Mouse (Mus musculus): ENCODE measurements around the gene Foxred2. TPM values are rescaled to one million over a fixed set of nuclear protein-coding genes. Genes with fewer than 3 reads are reported as not detected.

Foxred2 gene
- polyA plus RNA-seq, 1 experiment from 2014 or later = 9.1 TPM

DNA sequence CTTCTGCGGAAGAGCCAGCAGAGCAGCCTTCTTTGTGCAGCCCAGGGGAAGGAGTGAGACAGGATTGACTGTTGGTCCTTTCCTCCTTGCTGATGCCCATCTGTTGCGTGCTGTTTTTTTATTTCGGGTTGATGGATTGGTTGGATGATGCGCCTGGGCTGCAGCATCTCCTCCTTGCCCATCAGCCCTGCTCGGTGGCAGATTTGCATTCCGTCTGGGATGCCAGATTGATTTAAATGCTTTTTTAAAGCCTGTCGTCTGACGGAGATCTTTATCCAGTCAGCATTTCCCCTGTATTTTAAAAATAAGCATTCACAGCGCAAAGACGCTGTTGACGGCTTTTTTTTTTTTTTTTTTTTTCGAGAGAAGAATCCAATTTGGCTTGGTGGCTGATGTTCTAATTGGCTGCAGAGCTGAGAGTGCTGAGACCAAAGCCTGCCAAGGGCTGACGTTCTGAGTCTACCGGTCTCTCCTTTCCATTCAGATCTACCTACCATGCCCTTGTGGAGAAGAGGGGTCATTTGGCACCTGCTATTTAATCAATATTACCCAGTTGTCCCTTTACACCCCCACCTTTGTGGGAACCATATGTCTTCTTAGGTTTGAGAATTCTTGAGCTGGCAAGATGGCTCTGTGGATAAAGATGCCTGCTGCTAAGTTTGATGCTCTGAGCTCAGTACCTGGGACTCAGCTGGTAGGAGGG is 20.7 kb downstream of the Foxred2 start:
- Histone ChIP-seq H3K4me3 (ENCODE audit: low read depth, low read length) (no peak overlapping the region), H3K36me3 (ENCODE audit: control insufficient read depth, insufficient read depth, low read length) (no peaks in the 10 kb centered on the region), H3K27ac (ENCODE audit: low read depth, low read length) (no peak overlapping the region), H3K9me3 (ENCODE audit: control insufficient read depth, low read length) (no peaks in the 10 kb centered on the region), H3K27me3 (ENCODE audit: control insufficient read depth, insufficient read depth, low read length) (no peaks in the 10 kb centered on the region), H3K9ac (ENCODE audit: low read length) (no peak overlapping the region), H3K4me1 (replicated peaks; ENCODE audit: control insufficient read depth, insufficient read depth, low read length) (no peaks in the 10 kb centered on the region), H3K4me2 (ENCODE audit: low read depth, low read length, severe bottlenecking) (no peak overlapping the region)
- 90% methylated on average over 14 of the region's 14 CpGs for WGBS
- ATAC-seq (replicated peaks; ENCODE audit: low FRiP score) = no peak
- no peak for DNase-seq (ENCODE audit: low spot score)

DNA sequence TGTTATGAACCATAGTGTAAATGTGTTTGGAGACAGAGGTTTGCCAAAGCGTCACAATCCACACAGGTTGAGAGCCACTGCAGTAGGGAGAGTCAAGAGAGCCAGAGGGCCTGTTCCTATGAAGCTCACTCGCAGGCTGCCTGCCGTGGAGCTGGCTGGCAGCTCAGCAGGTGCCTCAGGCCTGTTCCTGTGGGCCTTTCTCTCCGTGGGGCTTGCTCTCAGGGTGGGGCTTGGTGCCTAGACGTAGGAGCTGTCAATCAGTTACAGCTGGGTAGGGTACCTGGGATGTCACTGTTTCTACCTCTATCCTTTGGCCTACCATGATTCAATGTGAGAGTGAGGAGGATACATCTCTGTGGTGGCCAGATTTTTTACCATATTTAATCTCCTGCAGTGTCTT is 21.6 kb downstream of the Foxred2 start:
- DNase-seq (ENCODE audit: low spot score) = no peak
- H3K9ac ChIP-seq (ENCODE audit: low read length) = no peak overlapping the region
- H3K4me3 ChIP-seq (ENCODE audit: low read depth, low read length) = no peak overlapping the region
- H3K4me1 ChIP-seq (replicated peaks; ENCODE audit: control insufficient read depth, insufficient read depth, low read length) = no peaks in the 10 kb centered on the region
- no peak for ATAC-seq (replicated peaks; ENCODE audit: low FRiP score)
- no peaks in the 10 kb centered on the region for H3K9me3 ChIP-seq (ENCODE audit: control insufficient read depth, low read length)
- WGBS = 73% methylated on average over 5 of the region's 5 CpGs
- H3K36me3 ChIP-seq (ENCODE audit: control insufficient read depth, insufficient read depth, low read length) = no peaks in the 10 kb centered on the region
- H3K27me3 ChIP-seq (ENCODE audit: control insufficient read depth, insufficient read depth, low read length) = no peaks in the 10 kb centered on the region
- no peak overlapping the region for H3K4me2 ChIP-seq (ENCODE audit: low read depth, low read length, severe bottlenecking)
- H3K27ac ChIP-seq (ENCODE audit: low read depth, low read length) = no peak overlapping the region

DNA sequence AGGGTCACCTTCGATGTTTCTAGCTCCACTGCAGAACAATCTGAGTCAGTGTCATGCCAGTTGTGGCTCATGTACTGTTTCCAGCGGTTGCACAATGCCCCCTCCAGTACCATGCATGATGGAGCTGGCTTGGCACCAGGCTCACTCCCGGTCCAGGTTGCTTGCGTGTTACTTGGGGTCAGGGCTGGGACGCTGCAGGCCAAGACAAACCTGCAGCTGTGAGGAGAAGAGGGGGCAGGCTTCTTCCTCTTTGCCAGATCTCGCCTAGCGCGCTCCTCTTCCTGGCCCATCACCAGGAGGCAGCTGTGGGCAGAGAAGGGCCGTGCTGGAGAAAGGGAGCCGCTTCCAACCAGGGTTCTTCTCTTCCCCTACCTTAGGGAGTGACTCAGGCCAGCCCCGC is 22.2 kb downstream of the Foxred2 start:
- Histone ChIP-seq H3K27ac (ENCODE audit: low read depth, low read length) (no peak overlapping the region), H3K9me3 (ENCODE audit: control insufficient read depth, low read length) (no peaks in the 10 kb centered on the region), H3K4me2 (ENCODE audit: low read depth, low read length, severe bottlenecking) (no peak overlapping the region), H3K4me1 (replicated peaks; ENCODE audit: control insufficient read depth, insufficient read depth, low read length) (no peaks in the 10 kb centered on the region), H3K9ac (ENCODE audit: low read length) (0 out of 2 replicates have a peak overlapping the region, but pooled peaks have one; percentile 4), H3K36me3 (ENCODE audit: control insufficient read depth, insufficient read depth, low read length) (no peaks in the 10 kb centered on the region), H3K4me3 (ENCODE audit: low read depth, low read length) (no peak overlapping the region), H3K27me3 (ENCODE audit: control insufficient read depth, insufficient read depth, low read length) (no peaks in the 10 kb centered on the region)
- no peak for DNase-seq (ENCODE audit: low spot score)
- ATAC-seq (replicated peaks; ENCODE audit: low FRiP score) = no peak
- 76% methylated on average over 11 of the region's 11 CpGs for WGBS

DNA sequence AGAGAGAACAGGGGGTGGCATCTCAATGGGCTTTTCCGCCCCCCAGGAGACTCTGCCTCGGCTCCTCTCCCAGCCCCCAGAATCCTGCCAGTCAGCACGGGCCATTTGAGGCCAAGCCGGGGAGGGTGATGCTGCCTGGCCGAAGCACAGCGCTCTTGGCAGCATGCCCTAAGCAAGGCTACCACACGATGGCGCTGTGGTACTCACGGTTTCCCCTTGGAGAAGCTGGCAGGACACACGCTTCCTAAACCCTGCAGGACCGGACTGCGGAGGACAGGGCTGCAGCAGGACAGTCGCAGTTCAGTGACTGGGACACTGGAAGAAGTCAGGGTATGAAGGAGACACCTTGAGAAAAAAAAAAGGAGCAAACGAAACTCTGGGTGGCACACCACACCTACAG is 22.8 kb downstream of the Foxred2 start:
- Histone ChIP-seq H3K27ac (ENCODE audit: low read depth, low read length) (no peak overlapping the region), H3K9me3 (ENCODE audit: control insufficient read depth, low read length) (no peaks in the 10 kb centered on the region), H3K4me1 (replicated peaks; ENCODE audit: control insufficient read depth, insufficient read depth, low read length) (no peaks in the 10 kb centered on the region), H3K4me2 (ENCODE audit: low read depth, low read length, severe bottlenecking) (peak overlapping the region; percentile 31; the same call in 1 of the 2 replicates), H3K27me3 (ENCODE audit: control insufficient read depth, insufficient read depth, low read length) (no peaks in the 10 kb centered on the region), H3K4me3 (ENCODE audit: low read depth, low read length) (no peak overlapping the region), H3K9ac (ENCODE audit: low read length) (no peak overlapping the region), H3K36me3 (ENCODE audit: control insufficient read depth, insufficient read depth, low read length) (no peaks in the 10 kb centered on the region)
- 0 out of 2 replicates have a peak, but pooled peaks have one; percentile 5 for ATAC-seq (replicated peaks; ENCODE audit: low FRiP score)
- 1% methylated on average over 14 of the region's 14 CpGs for WGBS
- peak; percentile 97 for DNase-seq (ENCODE audit: low spot score)

DNA sequence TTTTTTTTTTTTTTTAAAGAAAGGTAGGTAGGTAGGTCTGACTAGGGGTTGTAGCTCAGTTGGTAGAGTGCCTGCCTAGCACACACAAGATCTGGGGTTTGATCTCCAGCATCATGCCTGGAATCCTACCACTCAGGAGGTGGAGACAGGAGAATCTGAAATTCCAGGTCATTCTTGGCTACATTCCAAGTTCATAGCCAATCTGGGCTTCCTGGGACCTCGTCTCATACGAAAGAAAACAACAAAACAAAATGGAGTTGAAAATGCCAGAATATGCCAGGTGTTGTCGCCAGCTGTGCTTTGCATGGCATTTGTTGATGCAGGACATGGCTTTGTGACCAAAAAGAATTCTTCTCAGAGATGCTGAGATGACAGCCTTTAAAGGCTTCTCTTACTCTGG is 23.3 kb downstream of the Foxred2 start:
- no peak overlapping the region for H3K4me3 ChIP-seq (ENCODE audit: low read depth, low read length)
- DNase-seq (ENCODE audit: low spot score) = no peak
- no peaks in the 10 kb centered on the region for H3K27me3 ChIP-seq (ENCODE audit: control insufficient read depth, insufficient read depth, low read length)
- no peak for ATAC-seq (replicated peaks; ENCODE audit: low FRiP score)
- H3K9me3 ChIP-seq (ENCODE audit: control insufficient read depth, low read length) = no peaks in the 10 kb centered on the region
- no peak overlapping the region for H3K27ac ChIP-seq (ENCODE audit: low read depth, low read length)
- 81% methylated on average over 3 of the region's 3 CpGs for WGBS
- H3K4me2 ChIP-seq (ENCODE audit: low read depth, low read length, severe bottlenecking) = no peak overlapping the region
- no peaks in the 10 kb centered on the region for H3K36me3 ChIP-seq (ENCODE audit: control insufficient read depth, insufficient read depth, low read length)
- H3K4me1 ChIP-seq (replicated peaks; ENCODE audit: control insufficient read depth, insufficient read depth, low read length) = no peaks in the 10 kb centered on the region
- H3K9ac ChIP-seq (ENCODE audit: low read length) = no peak overlapping the region

DNA sequence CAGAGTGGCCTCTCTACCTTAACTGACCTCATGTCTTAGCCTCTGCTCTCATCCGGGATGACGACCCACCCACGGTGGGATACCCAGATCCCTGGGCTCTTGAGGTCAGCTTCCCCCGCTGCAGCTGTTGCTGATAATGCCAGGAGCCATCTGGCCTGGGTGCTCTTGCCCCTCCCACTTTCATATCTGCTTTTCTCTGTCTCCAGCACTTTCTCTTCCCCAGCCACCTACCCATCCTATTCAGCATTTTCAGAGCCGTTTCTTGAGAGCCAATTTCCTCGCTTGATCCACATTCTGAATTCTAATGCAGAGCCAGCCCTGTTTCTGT is 24.9 kb downstream of the Foxred2 start:
- DNase-seq (ENCODE audit: low spot score) (no peak), ATAC-seq (replicated peaks; ENCODE audit: low FRiP score) (no peak)
- H3K4me3 ChIP-seq (ENCODE audit: low read depth, low read length) = no peak overlapping the region
- no peaks in the 10 kb centered on the region for H3K9me3 ChIP-seq (ENCODE audit: control insufficient read depth, low read length)
- WGBS = 76% methylated on average over 6 of the region's 6 CpGs
- H3K4me1 ChIP-seq (replicated peaks; ENCODE audit: control insufficient read depth, insufficient read depth, low read length) = 0 out of 2 replicates have a peak, but pooled peaks cover 2% of the 10 kb centered on the region
- no peak overlapping the region for H3K27ac ChIP-seq (ENCODE audit: low read depth, low read length)
- H3K27me3 ChIP-seq (ENCODE audit: control insufficient read depth, insufficient read depth, low read length) = no peaks in the 10 kb centered on the region
- no peaks in the 10 kb centered on the region; the same call in 1 of the 2 replicates for H3K36me3 ChIP-seq (ENCODE audit: control insufficient read depth, insufficient read depth, low read length)
- no peak overlapping the region for H3K9ac ChIP-seq (ENCODE audit: low read length)
- H3K4me2 ChIP-seq (ENCODE audit: low read depth, low read length, severe bottlenecking) = no peak overlapping the region

DNA sequence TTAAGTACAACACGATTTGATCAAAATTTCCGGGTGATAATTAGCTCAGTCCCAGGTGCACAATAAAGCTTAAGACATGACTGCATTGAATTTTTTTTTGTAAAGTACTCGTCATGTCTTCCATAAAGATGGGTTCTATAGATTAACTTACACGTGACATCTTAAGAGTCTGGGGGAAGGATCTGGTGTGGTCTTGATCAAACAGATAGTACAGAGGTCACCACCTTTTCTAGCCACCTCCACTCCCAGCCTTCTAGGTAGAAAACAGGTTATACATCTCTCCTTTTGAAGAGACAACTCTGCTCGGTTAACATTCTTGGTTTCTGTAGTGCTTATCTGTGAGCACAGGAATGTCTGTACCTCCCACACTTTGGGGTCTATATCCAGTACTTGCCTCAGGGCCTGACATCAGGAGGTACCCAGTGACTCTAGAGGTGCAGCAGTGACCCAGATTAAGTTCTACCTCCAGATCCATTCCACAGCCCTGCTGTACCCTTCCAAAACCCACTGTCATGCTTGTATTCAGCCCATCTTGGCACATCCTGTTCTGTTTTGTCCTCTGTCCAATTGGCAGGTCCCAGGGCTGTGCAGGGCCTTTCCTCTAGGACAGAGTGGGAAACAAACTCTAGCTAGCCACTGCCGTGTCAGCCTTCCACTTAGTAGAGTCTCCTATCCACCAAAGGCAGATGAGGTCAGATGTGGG is 25.4 kb downstream of the Foxred2 start:
- Histone ChIP-seq H3K36me3 (ENCODE audit: control insufficient read depth, insufficient read depth, low read length) (no peaks in the 10 kb centered on the region; the same call in 1 of the 2 replicates), H3K4me3 (ENCODE audit: low read depth, low read length) (no peak overlapping the region), H3K4me1 (replicated peaks; ENCODE audit: control insufficient read depth, insufficient read depth, low read length) (0 out of 2 replicates have a peak, but pooled peaks cover 2% of the 10 kb centered on the region), H3K4me2 (ENCODE audit: low read depth, low read length, severe bottlenecking) (no peak overlapping the region), H3K9ac (ENCODE audit: low read length) (no peak overlapping the region), H3K27ac (ENCODE audit: low read depth, low read length) (no peak overlapping the region), H3K9me3 (ENCODE audit: control insufficient read depth, low read length) (no peaks in the 10 kb centered on the region), H3K27me3 (ENCODE audit: control insufficient read depth, insufficient read depth, low read length) (no peaks in the 10 kb centered on the region)
- 82% methylated on average over 6 of the region's 6 CpGs for WGBS
- no peak for ATAC-seq (replicated peaks; ENCODE audit: low FRiP score)
- no peak for DNase-seq (ENCODE audit: low spot score)

DNA sequence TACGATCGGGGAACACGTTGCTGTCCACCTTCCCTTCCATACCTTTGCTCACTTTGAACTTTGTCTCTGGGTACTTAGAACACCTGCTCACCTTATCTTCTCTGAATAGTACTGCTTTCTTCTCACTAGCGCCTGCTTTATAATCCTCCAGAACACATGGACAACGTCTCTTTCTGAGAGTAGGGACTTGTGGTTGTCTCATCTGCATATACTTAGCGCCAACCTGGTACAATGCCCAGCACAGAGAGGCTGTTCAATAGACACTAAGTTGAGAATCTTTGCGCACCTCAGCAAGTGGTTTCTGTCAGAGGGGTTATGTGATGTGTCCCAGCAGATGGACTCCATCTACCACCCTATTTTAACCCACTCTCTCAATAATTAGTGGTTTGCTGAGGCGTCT is 26.7 kb downstream of the Foxred2 start:
- Histone ChIP-seq H3K4me2 (ENCODE audit: low read depth, low read length, severe bottlenecking) (peak overlapping the region; percentile 70), H3K4me1 (replicated peaks; ENCODE audit: control insufficient read depth, insufficient read depth, low read length) (0 out of 2 replicates have a peak, but pooled peaks cover 2% of the 10 kb centered on the region), H3K9ac (ENCODE audit: low read length) (peak overlapping the region; percentile 61; the same call in 1 of the 2 replicates), H3K4me3 (ENCODE audit: low read depth, low read length) (peak overlapping the region; percentile 71), H3K27ac (ENCODE audit: low read depth, low read length) (no peak overlapping the region), H3K36me3 (ENCODE audit: control insufficient read depth, insufficient read depth, low read length) (no peaks in the 10 kb centered on the region; the same call in 1 of the 2 replicates), H3K9me3 (ENCODE audit: control insufficient read depth, low read length) (no peaks in the 10 kb centered on the region), H3K27me3 (ENCODE audit: control insufficient read depth, insufficient read depth, low read length) (no peaks in the 10 kb centered on the region)
- no peak for DNase-seq (ENCODE audit: low spot score)
- ATAC-seq (replicated peaks; ENCODE audit: low FRiP score) = no peak
- WGBS = 58% methylated on average over 8 of the region's 8 CpGs
